Mouse (Mus musculus): ENCODE data around the gene Znfx1. TPM values are rescaled to one million over a fixed set of nuclear protein-coding genes. Genes with fewer than 3 reads are reported as not detected.

Znfx1 gene
- total RNA-seq, 2 experiments from 2014 or later, result 25.9 to 27.5 TPM

DNA sequence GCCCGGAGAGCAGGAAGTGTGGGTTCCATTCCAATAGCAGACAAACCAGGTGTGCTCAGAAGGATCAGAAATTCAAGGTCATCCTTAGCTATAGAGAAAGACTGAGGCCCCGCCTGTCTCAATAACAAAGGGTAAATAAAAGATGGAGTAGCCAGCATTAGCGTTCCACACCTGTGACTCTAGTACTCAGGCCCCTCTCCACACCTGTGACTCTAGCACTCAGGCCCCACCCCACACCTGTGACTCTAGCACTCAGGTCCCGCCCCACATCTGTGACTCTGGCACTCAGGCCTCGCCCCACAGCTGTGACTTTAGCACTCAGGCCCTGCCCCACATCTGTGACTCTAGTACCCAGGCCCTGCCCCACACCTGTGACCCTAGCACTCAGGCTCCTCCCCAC lies 11.8 kb upstream of the Znfx1 start:
- DNase-seq (ENCODE audit: low spot score in 2 of 2), result no peak

DNA sequence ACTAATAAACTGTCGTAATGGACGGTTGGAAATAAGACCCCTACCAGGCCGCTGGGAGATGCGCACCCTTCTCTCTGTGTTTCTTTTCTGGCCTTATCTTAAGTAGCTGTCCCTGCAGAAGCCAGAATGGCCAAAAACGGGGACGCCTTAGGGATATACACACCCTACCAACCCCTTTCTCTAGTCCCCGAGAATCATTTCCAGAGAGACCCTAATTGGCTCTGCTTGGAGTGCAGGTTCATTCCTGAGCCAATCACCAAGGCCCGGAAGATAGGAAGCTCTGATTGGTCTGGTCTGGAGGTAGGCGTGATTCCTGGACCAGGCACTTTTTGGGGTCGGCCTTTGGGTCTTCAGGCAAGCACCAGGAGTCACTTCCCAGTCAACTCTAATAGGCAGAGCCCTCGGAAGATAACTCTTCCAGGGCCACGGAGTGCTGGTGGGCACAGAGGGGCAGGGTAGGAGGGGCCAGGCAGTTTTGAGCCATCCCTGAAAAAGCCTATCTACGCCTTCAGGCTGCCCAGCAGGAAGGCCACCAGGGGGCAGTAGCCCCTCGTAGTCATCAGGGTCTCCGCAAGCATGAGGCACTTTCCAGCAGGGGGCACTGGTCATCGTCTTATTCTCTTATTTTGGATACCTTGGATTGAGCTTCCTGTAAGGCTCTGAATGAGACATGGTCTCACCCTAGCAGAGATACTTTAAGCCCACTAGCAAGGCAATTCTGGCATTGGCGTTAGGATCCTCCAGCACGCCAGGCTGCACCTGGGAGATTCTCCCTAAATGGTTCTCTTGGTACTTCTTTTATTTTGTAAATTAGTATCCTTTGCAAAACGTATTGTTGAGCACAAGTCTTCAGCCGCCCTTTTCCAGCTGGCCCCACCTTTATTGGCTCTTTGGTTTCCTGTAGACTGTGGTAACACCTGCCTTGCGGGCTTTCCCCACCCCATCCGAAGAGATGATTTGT lies 9.1 kb upstream of the Znfx1 start:
- DNase-seq (ENCODE audit: low spot score in 2 of 2), result peak; percentile 98 to 99

DNA sequence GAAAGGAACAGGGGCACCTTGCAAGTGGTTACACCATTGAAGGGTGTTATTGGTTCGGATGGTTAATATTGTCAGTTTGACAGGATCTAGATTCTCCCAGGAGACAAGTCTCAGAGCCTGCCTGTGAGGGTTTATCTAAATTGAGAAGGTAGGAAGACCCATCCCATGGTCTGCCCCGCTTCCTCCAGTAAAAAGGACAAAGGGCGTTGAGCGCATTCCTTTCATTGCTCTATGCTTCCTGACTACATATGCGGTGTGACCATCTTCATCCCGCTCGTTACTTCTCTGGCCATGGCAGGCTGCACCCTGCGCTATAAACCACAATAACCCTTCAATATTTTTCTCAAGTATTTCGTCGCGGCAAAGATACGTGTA lies 8.4 kb upstream of the Znfx1 start:
- DNase-seq (ENCODE audit: low spot score in 2 of 2), result no peak

DNA sequence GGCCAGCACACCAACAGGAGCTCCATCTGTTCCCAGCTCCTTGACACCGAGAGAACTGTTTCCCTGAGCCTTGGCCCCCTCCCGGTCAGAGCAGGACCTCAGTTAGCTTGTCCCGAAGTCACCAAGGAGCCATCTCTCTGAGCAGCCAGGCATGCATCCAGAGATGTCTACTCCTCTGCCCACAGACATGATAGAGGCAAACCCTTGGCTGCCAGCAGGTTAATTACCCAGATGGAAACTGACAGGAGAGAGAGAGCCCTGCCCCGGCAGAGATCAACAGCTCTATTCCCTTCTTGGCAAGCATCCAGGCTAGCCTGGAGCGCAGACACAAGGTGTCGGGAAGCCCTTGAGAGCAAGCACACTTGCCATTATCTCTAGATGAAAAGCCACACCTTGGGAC lies 7.5 kb upstream of the Znfx1 start:
- DNase-seq (ENCODE audit: low spot score in 2 of 2), result no peak

DNA sequence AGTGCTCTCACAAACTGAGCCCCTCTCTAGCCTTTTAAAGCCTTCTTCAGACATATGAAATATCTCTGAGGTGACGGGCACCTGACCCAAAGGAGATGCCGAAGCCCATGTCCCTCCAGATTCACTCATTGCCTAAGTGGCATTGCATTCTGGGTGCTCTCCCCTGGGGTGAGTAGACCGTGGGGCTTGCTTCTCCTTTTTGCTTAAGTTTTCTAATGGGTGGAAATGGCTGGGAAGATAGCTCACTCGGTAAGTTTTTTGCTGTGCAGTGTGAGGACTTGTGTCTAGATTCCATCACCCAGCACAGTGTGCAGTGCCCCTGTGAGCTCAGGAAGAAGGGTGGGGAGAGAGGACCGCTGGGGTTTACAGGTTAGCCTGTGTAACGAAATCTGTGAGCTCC lies 4.8 kb upstream of the Znfx1 start:
- no peak for DNase-seq (ENCODE audit: low spot score in 2 of 2)

DNA sequence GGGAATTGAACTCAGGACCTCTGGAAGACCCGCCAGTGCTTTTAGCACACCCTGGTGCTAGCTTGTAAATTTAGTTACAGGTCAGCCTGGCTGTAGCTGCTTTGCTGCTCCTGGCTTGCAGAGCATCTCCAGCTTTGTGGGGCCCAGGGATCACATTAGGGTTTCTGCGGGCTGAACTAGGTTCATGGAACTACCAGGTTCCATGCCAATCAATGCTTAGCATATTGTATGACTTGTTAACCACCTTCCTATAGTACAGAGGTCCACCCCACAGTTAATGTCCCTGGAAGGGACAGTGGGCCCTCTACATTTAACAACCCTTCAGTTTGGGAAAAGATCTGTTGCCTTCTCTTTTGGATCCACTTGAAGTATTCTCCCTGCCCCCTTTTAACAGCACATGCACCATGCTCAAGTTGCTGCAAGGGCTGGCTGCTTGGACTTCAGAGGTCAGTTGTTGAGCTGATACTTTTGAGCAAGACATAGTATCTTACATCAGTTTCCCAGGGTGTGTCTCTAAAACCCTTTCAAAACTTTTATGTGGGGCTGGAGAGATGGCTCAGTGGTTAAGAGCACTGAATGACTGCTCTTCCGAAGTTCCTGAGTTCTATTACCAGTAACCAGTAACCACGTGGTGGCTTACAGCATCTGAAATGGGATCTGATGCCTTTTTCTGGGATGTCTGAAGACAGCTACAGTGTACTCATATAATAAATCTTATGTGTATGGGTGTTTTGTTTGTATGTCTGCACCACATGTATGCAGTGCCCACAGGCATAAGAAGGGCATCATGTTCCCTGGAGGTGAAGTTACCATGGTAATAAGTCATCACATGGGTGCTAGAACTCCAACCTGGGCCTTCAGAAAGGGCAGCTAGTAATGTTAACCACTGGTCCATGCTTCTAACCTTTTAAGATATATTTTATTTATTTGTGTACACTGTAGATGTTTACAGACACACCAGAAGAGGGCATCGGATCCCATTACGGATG lies 4.0 kb upstream of the Znfx1 start:
- no peak for DNase-seq (ENCODE audit: low spot score in 2 of 2)

DNA sequence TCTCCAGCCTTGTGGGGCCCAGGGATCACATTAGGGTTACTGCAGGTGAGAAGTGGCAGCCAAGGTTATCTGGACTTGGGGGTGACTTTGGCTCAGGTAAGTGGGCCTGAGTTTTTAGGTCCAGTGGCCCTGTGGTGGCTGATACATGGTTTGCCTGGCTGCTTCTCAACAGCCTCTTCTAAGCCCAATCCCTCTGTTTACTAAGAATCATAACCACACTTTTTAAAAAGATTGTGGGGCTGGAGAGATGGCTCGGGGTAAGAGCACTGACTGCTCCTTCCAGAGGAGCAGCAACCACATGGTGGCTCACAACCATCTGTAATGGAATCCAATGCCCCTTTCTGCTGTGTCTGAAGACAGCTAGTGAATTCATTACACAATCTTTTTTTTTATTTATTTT lies 3.2 kb upstream of the Znfx1 start:
- no peak for DNase-seq (ENCODE audit: low spot score in 2 of 2)

DNA sequence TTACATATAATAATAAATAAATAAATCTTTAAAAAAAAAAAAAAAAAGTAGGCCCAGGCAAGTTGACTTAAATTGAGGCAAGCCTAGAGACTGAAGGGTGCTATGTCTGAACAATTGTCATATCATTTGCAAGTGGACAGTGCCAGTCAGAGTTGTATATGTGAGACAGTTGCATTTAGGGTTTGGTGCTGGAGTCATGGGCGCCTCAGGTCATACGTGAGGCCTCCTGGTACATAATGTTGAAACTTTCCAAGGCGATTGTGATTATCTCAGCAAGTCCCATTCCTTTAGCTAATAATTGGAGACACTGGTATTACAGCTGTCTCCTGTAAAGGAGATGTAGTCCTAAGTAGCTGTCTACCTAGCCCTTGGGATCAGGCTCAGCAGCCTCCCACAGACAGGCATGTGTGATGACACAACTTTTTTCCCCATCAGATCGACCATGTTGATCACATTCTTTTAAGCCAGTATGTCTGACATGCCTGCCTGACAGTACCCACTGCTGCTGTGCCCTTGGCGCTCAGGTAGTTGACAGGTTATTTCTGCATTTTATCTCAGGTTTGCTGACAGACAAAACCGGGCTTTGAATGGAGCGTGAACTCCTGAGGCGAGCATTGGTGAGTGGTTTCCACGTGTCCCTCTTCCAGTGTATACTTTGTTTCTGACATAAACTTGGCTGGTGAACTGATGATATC lies 1.9 kb upstream of the Znfx1 start:
- DNase-seq (ENCODE audit: low spot score in 2 of 2), result no peak

DNA sequence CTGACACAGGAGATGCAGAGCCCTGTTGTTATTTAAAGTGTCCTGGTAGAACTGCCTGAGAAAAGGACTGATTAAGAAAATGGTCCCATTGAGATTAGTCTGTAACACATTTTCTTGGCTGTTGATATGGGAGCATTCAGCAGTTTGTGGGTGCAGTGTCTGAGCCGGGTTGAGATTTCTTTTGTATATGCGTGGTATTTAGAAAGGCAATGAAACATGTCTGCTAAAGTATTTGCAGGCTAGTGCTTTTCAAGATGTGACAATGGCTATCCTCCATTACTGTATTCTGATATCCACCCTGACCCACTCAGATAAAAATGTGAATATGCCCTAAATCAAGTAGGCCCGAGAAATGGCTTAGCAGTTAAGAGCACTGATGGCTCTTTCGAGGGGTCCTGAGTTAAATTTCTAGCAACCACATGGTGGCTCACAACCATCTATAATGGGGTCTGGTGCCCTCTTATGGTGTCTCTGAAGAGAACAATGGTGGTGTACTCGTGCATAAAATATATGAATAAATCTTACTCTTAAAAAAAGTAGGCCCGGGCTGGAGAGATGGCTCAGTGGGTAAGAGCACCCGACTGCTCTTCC lies 1.2 kb upstream of the Znfx1 start:
- DNase-seq (ENCODE audit: low spot score in 2 of 2), result no peak

DNA sequence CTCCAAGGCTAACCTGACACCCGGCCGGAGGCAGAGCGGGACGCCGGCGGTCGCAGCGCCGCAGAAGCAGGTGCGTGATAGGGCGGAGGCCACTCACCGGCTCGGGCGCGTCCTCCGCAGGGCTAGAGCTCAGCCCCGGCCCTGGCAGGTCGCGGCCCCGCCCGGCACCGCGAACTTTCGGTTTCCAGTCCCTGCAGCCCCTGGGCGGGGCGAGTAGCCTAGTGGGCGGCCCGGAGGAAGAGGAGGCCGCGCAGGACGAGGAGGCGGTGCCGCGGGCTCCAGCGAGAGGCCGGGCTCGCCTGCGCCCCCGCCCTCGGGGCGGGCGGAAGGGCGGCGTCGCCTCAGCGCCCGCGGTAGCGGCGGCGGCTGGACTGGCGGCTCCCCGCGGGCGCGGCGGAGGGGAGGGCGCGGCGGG lies 311 bp downstream of the Znfx1 start:
- DNase-seq (ENCODE audit: low spot score in 2 of 2), result peak in 1 of 2 experiments; percentile 88

DNA sequence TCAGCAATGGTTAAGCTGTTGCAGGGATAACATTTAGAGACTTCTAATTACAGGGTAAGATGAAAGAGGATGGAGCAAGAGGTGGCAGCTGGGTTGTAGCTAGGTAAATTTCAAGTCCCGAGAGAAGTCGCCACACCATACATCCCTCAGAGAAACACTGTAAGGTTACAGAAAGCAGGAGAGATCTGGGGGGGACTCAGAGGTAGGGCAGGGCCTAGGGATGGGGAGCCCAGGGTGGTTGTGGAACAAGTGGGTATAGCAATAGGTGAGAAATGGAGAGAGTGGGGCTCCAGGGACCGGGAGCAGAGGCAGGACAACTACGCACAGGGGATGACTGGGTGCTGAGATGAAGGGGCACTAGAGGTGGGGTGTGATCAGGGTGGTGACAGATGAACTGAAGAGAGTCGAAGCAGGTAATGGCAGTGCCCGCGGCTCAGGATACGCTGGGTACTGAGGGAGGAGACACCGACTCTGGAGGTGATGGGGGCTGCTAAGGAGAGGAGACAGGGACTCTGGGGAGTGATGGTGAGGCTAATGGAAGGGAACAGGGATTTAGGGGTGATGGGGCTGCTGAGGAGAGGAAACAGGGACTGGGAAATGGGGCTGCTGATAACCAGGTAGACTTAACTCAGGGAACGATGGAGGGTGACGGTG lies 1.3 kb downstream of the Znfx1 start:
- DNase-seq (ENCODE audit: low spot score in 2 of 2), result no peak

DNA sequence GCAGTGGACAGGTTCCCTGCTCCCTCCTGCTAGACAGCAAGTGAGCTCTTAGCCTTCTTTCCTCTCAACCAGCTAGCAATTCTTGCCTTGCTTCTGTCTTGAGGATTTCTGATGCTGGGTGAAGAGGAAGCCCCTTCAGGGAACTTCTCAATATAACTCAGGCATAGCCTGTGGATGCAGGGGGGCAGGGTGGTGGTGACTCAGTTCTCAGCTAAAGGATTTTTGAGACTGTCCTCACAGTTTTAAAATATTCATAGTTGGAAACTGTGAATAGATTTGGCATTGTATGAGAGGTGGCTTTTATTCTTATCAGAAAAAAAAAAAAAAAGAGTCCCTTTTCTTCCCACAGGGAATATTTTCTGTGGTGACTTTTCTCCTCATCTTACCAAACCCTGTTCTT lies 2.1 kb downstream of the Znfx1 start:
- DNase-seq (ENCODE audit: low spot score in 2 of 2), result no peak

DNA sequence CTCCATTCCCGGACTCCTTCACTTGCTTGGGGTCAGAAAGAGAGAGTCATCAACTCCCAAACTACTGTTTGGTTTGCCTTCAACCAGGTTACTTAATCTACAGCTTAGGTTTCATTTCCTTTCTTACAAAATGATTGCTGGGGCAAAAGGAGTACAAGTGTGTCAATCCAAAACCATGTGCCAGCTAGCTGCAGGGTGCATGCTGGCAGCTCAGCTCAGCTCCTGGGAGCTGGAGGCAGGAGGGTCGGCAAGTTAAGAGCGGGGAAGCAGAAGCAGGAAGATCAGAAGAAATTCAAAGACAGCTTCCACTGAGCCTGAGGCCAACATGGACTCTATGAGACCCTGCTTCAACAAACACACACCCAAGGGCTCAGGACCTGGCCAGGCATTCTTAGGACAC lies 2.5 kb downstream of the Znfx1 start:
- no peak for DNase-seq (ENCODE audit: low spot score in 2 of 2)

DNA sequence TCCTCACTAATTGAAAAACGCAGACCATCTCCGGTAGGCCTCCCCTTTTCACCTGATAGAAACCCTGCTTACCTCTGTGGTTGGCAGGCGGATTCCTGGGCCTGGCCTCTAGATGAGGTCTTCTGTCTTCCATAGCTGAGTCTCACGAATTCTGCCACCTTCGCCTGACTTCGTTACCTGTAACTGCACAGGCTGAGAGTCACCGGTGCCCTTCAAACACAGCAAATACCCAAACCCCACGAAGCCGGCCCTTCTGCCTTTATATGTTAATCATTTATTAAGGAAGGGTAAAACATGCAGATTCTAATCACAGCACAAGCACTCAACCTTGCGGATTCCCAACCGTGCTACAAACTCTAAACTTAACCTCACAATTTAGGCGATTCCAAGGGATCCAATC lies 2.9 kb downstream of the Znfx1 start:
- no peak for DNase-seq (ENCODE audit: low spot score in 2 of 2)

DNA sequence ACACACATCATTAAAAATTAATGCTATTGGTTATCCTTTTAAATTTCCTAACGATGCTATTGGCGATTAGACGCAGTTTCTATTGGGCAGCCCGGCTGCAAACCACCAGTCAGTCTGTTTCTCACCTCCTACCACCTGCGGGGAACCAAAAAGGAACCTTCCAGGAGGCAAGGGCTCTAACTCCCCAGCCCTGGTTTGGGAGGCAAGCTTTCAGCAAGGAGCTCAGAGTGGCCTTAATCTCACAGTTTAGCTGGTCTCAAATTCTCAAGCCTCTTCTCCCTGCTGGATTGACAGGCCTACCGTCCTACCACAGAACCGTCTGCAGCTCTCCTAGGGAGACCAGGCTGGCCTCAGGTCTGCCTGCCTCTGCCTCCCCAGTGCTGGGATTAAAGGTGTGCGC lies 3.3 kb downstream of the Znfx1 start:
- DNase-seq (ENCODE audit: low spot score in 2 of 2), result no peak

DNA sequence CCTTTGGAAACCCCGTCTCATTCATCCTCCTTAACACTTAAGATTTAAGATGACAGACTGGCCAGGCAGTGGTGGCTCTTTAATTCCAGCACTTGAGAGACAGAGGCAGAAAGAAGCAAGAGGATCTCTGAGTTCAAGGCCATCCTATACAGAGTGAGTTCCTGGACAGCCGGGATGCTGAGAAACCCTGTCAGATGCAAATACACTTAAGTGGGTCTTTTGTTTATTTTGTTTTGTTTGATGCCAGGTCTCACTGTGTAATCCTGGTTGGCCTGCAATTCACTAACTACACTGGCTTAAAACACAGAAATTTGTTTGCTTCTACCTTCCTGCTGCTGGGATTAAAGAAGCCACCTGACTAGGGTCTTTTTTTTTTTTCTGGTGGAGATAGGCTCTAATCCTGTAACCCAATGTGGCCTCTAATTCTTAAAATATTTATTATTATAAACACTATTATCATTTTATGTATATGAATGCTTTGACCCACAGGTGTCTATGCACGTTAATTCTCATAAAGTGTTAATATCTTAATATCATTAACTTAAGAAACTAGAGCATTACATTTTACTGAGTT lies 3.9 kb downstream of the Znfx1 start:
- DNase-seq (ENCODE audit: low spot score in 2 of 2), result no peak

DNA sequence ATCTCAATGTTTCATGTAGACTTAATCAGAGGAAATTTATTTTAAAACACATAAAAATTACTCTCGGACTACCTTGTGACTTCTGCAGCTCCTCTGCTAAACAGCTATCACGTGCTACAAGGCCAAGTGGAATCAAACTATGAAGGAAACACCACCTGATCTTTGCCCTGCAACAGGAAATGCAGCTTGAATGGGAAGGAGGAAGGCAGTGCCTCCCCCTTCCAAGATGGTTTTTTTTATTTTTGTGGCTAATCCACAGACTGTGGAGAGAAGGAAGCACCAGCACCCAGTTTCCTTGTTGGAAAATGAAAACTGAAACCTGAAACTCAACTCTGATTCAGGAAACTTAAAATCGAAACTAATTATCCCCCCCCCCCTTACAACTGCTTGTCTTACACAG lies 4.6 kb downstream of the Znfx1 start:
- no peak for DNase-seq (ENCODE audit: low spot score in 2 of 2)

DNA sequence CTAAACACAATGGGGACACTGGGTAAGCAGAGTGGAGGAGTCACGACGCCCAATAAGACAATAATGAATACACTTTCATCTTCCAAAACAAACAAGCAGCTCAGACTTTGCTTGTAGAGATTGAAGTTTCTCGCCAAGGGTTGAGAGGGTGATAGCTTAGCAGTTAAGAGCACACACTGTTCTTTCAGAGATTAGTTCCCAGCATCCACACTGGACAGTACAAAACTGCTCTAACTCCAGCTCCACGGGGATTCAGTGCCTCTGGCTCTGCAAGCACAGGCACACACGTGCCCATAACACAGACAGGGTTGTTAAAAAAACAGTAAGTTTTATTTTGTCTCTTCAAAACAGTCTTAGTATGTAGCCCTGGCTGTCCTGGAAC lies 5.9 kb downstream of the Znfx1 start:
- no peak for DNase-seq (ENCODE audit: low spot score in 2 of 2)

DNA sequence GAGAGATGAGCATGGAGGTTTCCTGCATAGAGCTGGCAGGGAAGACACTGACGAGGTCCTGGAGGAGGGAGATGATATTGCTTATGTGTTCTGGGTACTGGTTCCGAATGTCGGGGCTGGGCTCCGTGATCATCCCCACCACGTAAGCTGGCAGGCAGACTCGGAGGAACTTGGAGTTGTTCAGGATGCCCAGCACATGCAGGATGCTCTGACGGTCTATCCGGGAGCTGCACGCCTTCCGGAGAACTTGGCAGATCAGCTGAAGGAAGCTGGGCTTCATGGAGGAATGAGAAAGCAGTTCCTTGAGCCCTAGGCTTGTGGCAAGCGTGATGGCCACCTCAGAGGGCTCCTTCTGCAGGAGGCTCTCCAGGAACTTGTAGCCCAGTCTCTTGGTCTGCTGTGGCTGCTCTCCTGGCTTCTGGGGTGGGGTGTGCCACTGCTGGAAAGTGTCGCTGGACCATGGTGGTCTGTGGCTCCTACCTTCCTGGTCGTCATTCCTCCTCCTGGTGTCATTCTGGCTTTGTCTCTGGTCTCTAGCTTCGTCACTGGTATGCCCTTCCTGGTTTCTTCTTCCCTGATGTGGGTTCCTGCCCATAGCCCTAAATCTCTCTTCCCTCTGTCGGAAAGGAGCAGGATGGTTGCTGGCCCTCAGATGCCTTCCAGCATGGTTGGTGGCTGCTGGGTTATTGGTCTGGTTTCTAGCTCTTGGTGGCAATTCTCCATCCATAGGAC lies 6.4 kb downstream of the Znfx1 start:
- no peak for DNase-seq (ENCODE audit: low spot score in 2 of 2)

Measured in layer of hippocampus, postnatal 14 days (tissue).